Mouse (Mus musculus) thymus, adult 2 months (tissue): ENCODE measurements at regions not wholly inside any gene's neighbourhood (a gene's known extent, or its start where the extent isn't known, plus 50 kb on each side); places are given as distances from the start of the nearest gene placed in this dataset.

Experiments used
- DNase-seq: peaks from one replicate; pipeline ENCODE4 v3.0.0; 2021
- H3K27ac ChIP-seq: fragments of 200-500 bp; 2 replicates; pipeline ENCODE4 v1.5.1; 2012; ENCODE audit warnings: low read length, control low read depth; ENCODE audit not compliant: control insufficient read depth, insufficient read depth
- H3K27me3 ChIP-seq: fragments of 200-500 bp; 2 replicates; pipeline ENCODE4 v1.6.1; 2012; ENCODE audit warnings: mild to moderate bottlenecking, low read length, moderate library complexity, mixed read lengths; ENCODE audit not compliant: control insufficient read depth, insufficient read depth
- H3K36me3 ChIP-seq: fragments of 200-500 bp; 2 replicates; pipeline ENCODE4 v1.6.1; 2012; ENCODE audit warnings: mild to moderate bottlenecking, low read length, moderate library complexity; ENCODE audit not compliant: control insufficient read depth, insufficient read depth
- H3K4me1 ChIP-seq: fragments of 200-500 bp; replicated peaks from 2 replicates; pipeline ENCODE4 v1.6.1; 2012; ENCODE audit warnings: low read length; ENCODE audit not compliant: control insufficient read depth, insufficient read depth
- H3K4me3 ChIP-seq: fragments of 200-500 bp; 2 replicates; pipeline ENCODE4 v1.5.1; 2012; ENCODE audit warnings: mild to moderate bottlenecking, low read length, control low read depth, moderate library complexity; ENCODE audit not compliant: control insufficient read depth, insufficient read depth
- CTCF ChIP-seq: fragments of 200-500 bp; IDR thresholded peaks from 2 replicates; pipeline ENCODE4 v1.5.1; 2012; ENCODE audit warnings: mild to moderate bottlenecking, control low read depth, low read length, moderate library complexity, borderline replicate concordance; ENCODE audit not compliant: control insufficient read depth, poor library complexity, insufficient read depth; ENCODE audit errors: extremely low read depth
- POLR2A ChIP-seq: fragments of 200-500 bp; IDR thresholded peaks from 2 replicates; pipeline ENCODE4 v1.6.1; 2012; ENCODE audit warnings: mild to moderate bottlenecking, low read length, control low read depth, moderate library complexity; ENCODE audit not compliant: control insufficient read depth, poor library complexity, insufficient read depth; ENCODE audit errors: extremely low read depth
- WGBS: fragments of 180-500 bp; shearing (Covaris S2); methylation state at CpG from one replicate; pipeline ENCODE4 v1.1.7; 2018; 5-methylcytosine and 5-hydroxymethylcytosine counted together

- no peak overlapping the region for H3K4me3 ChIP-seq
- TF ChIP-seq POLR2A (no peak), CTCF (no peak)
- H3K36me3 ChIP-seq: no peaks in the 10 kb centered on the region
- no peak overlapping the region for H3K27ac ChIP-seq
- no peaks in the 10 kb centered on the region for H3K27me3 ChIP-seq
- no peak for DNase-seq
- no peaks in the 10 kb centered on the region for H3K4me1 ChIP-seq
- WGBS: 91% methylated on average over 3 of the region's 3 CpGs
Observed at GRCm38 (mm10) chr7:113047583-113047982, 93.8 kb downstream of the Rassf10 start.

- no peaks in the 10 kb centered on the region for H3K4me1 ChIP-seq
- no peaks in the 10 kb centered on the region for H3K27me3 ChIP-seq
- 93% methylated on average over 4 of the region's 4 CpGs for WGBS
- H3K4me3 ChIP-seq: no peak overlapping the region
- H3K36me3 ChIP-seq: no peaks in the 10 kb centered on the region
- TF ChIP-seq POLR2A (no peak), CTCF (no peak)
- DNase-seq: no peak
- H3K27ac ChIP-seq: no peak overlapping the region
Observed at GRCm38 (mm10) chr7:113048097-113048795, 94.5 kb downstream of the Rassf10 start.

- H3K36me3 ChIP-seq: no peaks in the 10 kb centered on the region
- H3K4me1 ChIP-seq: no peaks in the 10 kb centered on the region
- no peak overlapping the region for H3K27ac ChIP-seq
- 75% methylated on average over 5 of the region's 5 CpGs for WGBS
- H3K4me3 ChIP-seq: no peak overlapping the region
- TF ChIP-seq POLR2A (no peak), CTCF (no peak)
- DNase-seq: no peak
- H3K27me3 ChIP-seq: no peaks in the 10 kb centered on the region
Observed at GRCm38 (mm10) chr7:113049440-113049839, 95.7 kb downstream of the Rassf10 start.

GRCm38 (mm10) chr7:113052952-113053351 lies 99.2 kb downstream of the Rassf10 start:
- 59% methylated on average over 1 of the region's 1 CpGs for WGBS
- DNase-seq: no peak
- H3K36me3 ChIP-seq: no peaks in the 10 kb centered on the region
- H3K27ac ChIP-seq: no peak overlapping the region
- TF ChIP-seq CTCF (no peak), POLR2A (no peak)
- no peaks in the 10 kb centered on the region for H3K4me1 ChIP-seq
- H3K27me3 ChIP-seq: no peaks in the 10 kb centered on the region
- no peak overlapping the region for H3K4me3 ChIP-seq

GRCm38 (mm10) chr7:113056421-113056820 lies 102.7 kb downstream of the Rassf10 start:
- H3K4me1 ChIP-seq: no peaks in the 10 kb centered on the region
- H3K36me3 ChIP-seq: no peaks in the 10 kb centered on the region
- no peak for DNase-seq
- 92% methylated on average over 2 of the region's 2 CpGs for WGBS
- no peak for TF ChIP-seq POLR2A
- no peak for TF ChIP-seq CTCF
- H3K27ac ChIP-seq: no peak overlapping the region
- H3K4me3 ChIP-seq: no peak overlapping the region
- H3K27me3 ChIP-seq: no peaks in the 10 kb centered on the region

GRCm38 (mm10) chr7:113059211-113059966 lies 105.6 kb downstream of the Rassf10 start:
- Histone ChIP-seq H3K36me3 (no peaks in the 10 kb centered on the region), H3K27me3 (no peaks in the 10 kb centered on the region), H3K4me1 (no peaks in the 10 kb centered on the region), H3K27ac (no peak overlapping the region), H3K4me3 (no peak overlapping the region)
- TF ChIP-seq POLR2A (no peak), CTCF (no peak)
- WGBS: 60% methylated on average over 12 of the region's 12 CpGs
- no peak for DNase-seq
